Mouse (Mus musculus) kidney, adult 11 months (tissue): ENCODE data around the gene Hoxb4.

Source experiments
- DNase-seq: peaks from one replicate; pipeline ENCODE4 v3.0.0; 2022

Gene Hoxb4

GRCm38 (mm10) chr11:96285771-96286738, 32.0 kb upstream of the Hoxb4 start, which contains the start of gene Hoxb7:
Gene Hoxb7 (plus strand): TSS chr11:96286623.
- peak; percentile 82 for DNase-seq

GRCm38 (mm10) chr11:96286739-96287385, 31.2 kb upstream of the Hoxb4 start:
- peak; percentile 74 for DNase-seq

GRCm38 (mm10) chr11:96287411-96287810, 30.7 kb upstream of the Hoxb4 start:
- DNase-seq: no peak

- no peak for DNase-seq
These were observed 29.4 kb upstream of the Hoxb4 start for GRCm38 (mm10) chr11:96288455-96289221.

GRCm38 (mm10) chr11:96289293-96289692, 28.8 kb upstream of the Hoxb4 start:
- no peak for DNase-seq

GRCm38 (mm10) chr11:96289837-96290236, 28.2 kb upstream of the Hoxb4 start:
- no peak for DNase-seq

GRCm38 (mm10) chr11:96290705-96291355, 27.2 kb upstream of the Hoxb4 start:
- no peak for DNase-seq

GRCm38 (mm10) chr11:96291681-96292564, 26.1 kb upstream of the Hoxb4 start, which contains the start of gene Hoxb6:
Gene Hoxb6 (plus strand): TSS chr11:96292476.
- DNase-seq: peak; percentile 85

GRCm38 (mm10) chr11:96292565-96293301, 25.3 kb upstream of the Hoxb4 start:
- DNase-seq: peak; percentile 48

- peak; percentile 46 for DNase-seq
These were observed 24.7 kb upstream of the Hoxb4 start for GRCm38 (mm10) chr11:96293302-96293921.

GRCm38 (mm10) chr11:96294245-96295091, 23.6 kb upstream of the Hoxb4 start:
- DNase-seq: peak; percentile 89

- peak; percentile 90 for DNase-seq
These were observed 22.8 kb upstream of the Hoxb4 start for GRCm38 (mm10) chr11:96295092-96295835.

GRCm38 (mm10) chr11:96296997-96297396, 21.1 kb upstream of the Hoxb4 start:
- no peak for DNase-seq

GRCm38 (mm10) chr11:96297428-96297827, 20.6 kb upstream of the Hoxb4 start:
- DNase-seq: no peak

GRCm38 (mm10) chr11:96297968-96298635, 20.0 kb upstream of the Hoxb4 start:
- DNase-seq: no peak

GRCm38 (mm10) chr11:96298895-96299667, 19.0 kb upstream of the Hoxb4 start:
- peak; percentile 94 for DNase-seq

GRCm38 (mm10) chr11:96299781-96300180, 18.3 kb upstream of the Hoxb4 start:
- no peak for DNase-seq
